Mouse (Mus musculus): Measurements from ENCODE around the gene Emc7.
"Not testable (repeated sequence)": the region's sequence is repeated elsewhere in the genome, so short reads cannot be mapped to it uniquely, and the experiment has no call there.

Gene Emc7

GRCm38 (mm10) chr2:112454862-112455564 lies at the start of gene Emc7:
Gene Emc7 (plus strand): TSS chr2:112454997.
- DNase-seq (ENCODE audit: low read depth, low spot score) = peak; percentile 94

- no peak for DNase-seq (ENCODE audit: low read depth, low spot score)
These were observed 47.8 kb upstream of the Emc7 start for GRCm38 (mm10) chr2:112407030-112407429.

GRCm38 (mm10) chr2:112425308-112425707 lies 29.5 kb upstream of the Emc7 start:
- no peak for DNase-seq (ENCODE audit: low read depth, low spot score)

GRCm38 (mm10) chr2:112428534-112428933 lies 26.3 kb upstream of the Emc7 start:
- DNase-seq (ENCODE audit: low read depth, low spot score) = not testable (repeated sequence)

- no peak for DNase-seq (ENCODE audit: low read depth, low spot score)
These were observed 25.1 kb upstream of the Emc7 start for GRCm38 (mm10) chr2:112429665-112430064.

- no peak for DNase-seq (ENCODE audit: low read depth, low spot score)
These were observed 24.4 kb upstream of the Emc7 start for GRCm38 (mm10) chr2:112430403-112430802.

GRCm38 (mm10) chr2:112432523-112432922 lies 22.3 kb upstream of the Emc7 start:
- DNase-seq (ENCODE audit: low read depth, low spot score) = no peak

- DNase-seq (ENCODE audit: low read depth, low spot score) = peak; percentile 80
These were observed 21.4 kb upstream of the Emc7 start for GRCm38 (mm10) chr2:112433359-112433758.

- no peak for DNase-seq (ENCODE audit: low read depth, low spot score)
These were observed 18.5 kb upstream of the Emc7 start for GRCm38 (mm10) chr2:112436292-112436691.

GRCm38 (mm10) chr2:112437589-112437988 lies 17.2 kb upstream of the Emc7 start:
- DNase-seq (ENCODE audit: low read depth, low spot score) = no peak

GRCm38 (mm10) chr2:112443491-112443890 lies 11.3 kb upstream of the Emc7 start:
- DNase-seq (ENCODE audit: low read depth, low spot score) = peak; percentile 97

- DNase-seq (ENCODE audit: low read depth, low spot score) = peak; percentile 79
These were observed 9.3 kb upstream of the Emc7 start for GRCm38 (mm10) chr2:112445511-112445910.

GRCm38 (mm10) chr2:112448046-112448445 lies 6.8 kb upstream of the Emc7 start:
- DNase-seq (ENCODE audit: low read depth, low spot score) = not testable (repeated sequence)

- no peak for DNase-seq (ENCODE audit: low read depth, low spot score)
These were observed 6.2 kb upstream of the Emc7 start for GRCm38 (mm10) chr2:112448510-112449059.

GRCm38 (mm10) chr2:112449597-112450296 lies 5.0 kb upstream of the Emc7 start:
- DNase-seq (ENCODE audit: low read depth, low spot score) = peak; percentile 83

GRCm38 (mm10) chr2:112452513-112452912 lies 2.3 kb upstream of the Emc7 start:
- DNase-seq (ENCODE audit: low read depth, low spot score) = not testable (repeated sequence)

GRCm38 (mm10) chr2:112454125-112454861 lies 504 bp upstream of the Emc7 start:
- peak; percentile 39 for DNase-seq (ENCODE audit: low read depth, low spot score)

GRCm38 (mm10) chr2:112460557-112460956 lies 5.8 kb downstream of the Emc7 start:
- DNase-seq (ENCODE audit: low read depth, low spot score) = no peak

- peak; percentile 27 for DNase-seq (ENCODE audit: low read depth, low spot score)
These were observed 14.7 kb downstream of the Emc7 start for GRCm38 (mm10) chr2:112469542-112469941.

- no peak for DNase-seq (ENCODE audit: low read depth, low spot score)
These were observed 16.2 kb downstream of the Emc7 start for GRCm38 (mm10) chr2:112470961-112471381.

- DNase-seq (ENCODE audit: low read depth, low spot score) = no peak
These were observed 17.3 kb downstream of the Emc7 start for GRCm38 (mm10) chr2:112472076-112472475.

Data from 3T3-L1 (cell line).